Mouse (Mus musculus): ENCODE results near the gene Eqtn.

The Eqtn gene

GRCm38 (mm10) chr4:94928743-94929142 lies at the start of gene Eqtn:
TSS of gene Eqtn (minus strand) at chr4:94928843.
- no peak for DNase-seq (ENCODE audit: low spot score in 2 of 2)

GRCm38 (mm10) chr4:94973321-94973720 lies 44.7 kb upstream of the Eqtn start:
- no peak for DNase-seq (ENCODE audit: low spot score in 2 of 2)

GRCm38 (mm10) chr4:94952773-94953172 lies 24.1 kb upstream of the Eqtn start:
- DNase-seq (ENCODE audit: low spot score in 2 of 2), result no peak

DNA sequence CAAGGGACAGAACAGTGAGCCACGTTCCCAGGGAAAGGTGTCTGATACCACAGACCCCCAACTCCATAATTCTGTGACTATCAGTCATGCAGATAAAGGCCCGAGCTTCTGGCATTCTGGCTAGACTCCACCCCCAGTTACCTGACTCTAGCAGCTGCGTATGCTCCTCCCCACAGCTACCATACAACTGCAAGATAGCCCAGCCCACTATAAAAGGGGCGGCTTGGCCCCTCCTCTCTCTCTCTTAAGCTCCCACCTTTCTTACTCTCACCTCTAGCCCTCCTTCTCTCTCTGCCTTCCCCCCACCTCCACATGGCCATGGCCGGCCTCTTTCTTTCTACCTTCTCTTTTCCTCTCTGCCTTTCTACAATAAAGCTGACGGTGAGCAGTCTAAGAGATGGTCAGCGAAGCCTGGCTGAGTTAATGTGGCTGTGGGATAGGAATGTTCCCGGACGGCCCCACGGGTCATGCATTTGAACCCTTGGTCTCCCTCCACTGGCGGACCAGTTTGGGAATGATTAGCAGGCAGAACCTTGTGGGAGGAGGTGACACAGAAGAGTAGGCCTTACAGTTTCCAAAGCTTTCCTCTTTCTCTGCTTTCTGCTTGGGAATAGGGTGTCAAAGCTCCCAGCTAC lies 12.7 kb upstream of the Eqtn start:
- DNase-seq (ENCODE audit: low spot score in 2 of 2), result no peak

- no peak for DNase-seq (ENCODE audit: low spot score in 2 of 2)
Observed at GRCm38 (mm10) chr4:94901780-94902179, 26.9 kb downstream of the Eqtn start.

GRCm38 (mm10) chr4:94900744-94901143 lies 27.9 kb downstream of the Eqtn start:
- no peak for DNase-seq (ENCODE audit: low spot score in 2 of 2)

Measured in cerebellum, postnatal 4 days (tissue).